8 mouse cellular contexts compared by ENCODE assay signal in genomic region chr7:118001121-118001520, GRCm38 (mm10).
DNase-seq lines count a peak whose midpoint lies in the region; ATAC-seq and TF ChIP-seq lines count a peak whose summit lies in the region.
"Had no signal": no experiment of that assay in that cellular context is flagged by ENCODE, and none has a peak within 500 bp of the region (broad histone marks: within the 10 kb centered on the region; RNA-seq: fewer than 3 reads in every experiment).

No protein-coding gene starts in this region.

- peak; percentile 4 for DNase-seq in thymus, adult 2 months
- DNase-seq in thymus, adult 18-20 months = no peak
- DNase-seq in brain, embryonic 14.5 days (ENCODE audit: low read depth) = peak; percentile 43
- peak; percentile 5 to 61 for DNase-seq in kidney, adult 8-10 months
- DNase-seq in neural tube, embryonic 11.5 days (ENCODE audit: low spot score) = peak; percentile 70
- DNase-seq in c-Kit-positive CD71-positive TER-119-positive erythroid progenitor cells, embryonic 14.5 days (ENCODE audit: low spot score) = no peak
- DNase-seq in MN1 (ENCODE audit: low spot score) = no peak

- no peak overlapping the region for H3K27ac ChIP-seq in thymus, adult 2 months (ENCODE audit: control insufficient read depth, insufficient read depth, low read length)
- no peak overlapping the region for H3K27ac ChIP-seq in neural tube, embryonic 11.5 days (ENCODE audit: low read depth, low read length)
- H3K27ac ChIP-seq: midbrain, embryonic 12.5 days had no signal

- H3K36me3 ChIP-seq in thymus, adult 2 months (ENCODE audit: control insufficient read depth, insufficient read depth, low read length) = no peaks in the 10 kb centered on the region
- H3K36me3 ChIP-seq in neural tube, embryonic 11.5 days (ENCODE audit: control insufficient read depth, insufficient read depth, low read length) = no peaks in the 10 kb centered on the region
- H3K36me3 ChIP-seq: midbrain, embryonic 12.5 days had no signal

- no peaks in the 10 kb centered on the region for H3K9me3 ChIP-seq in neural tube, embryonic 11.5 days (ENCODE audit: control insufficient read depth, low read length)
- H3K9me3 ChIP-seq: midbrain, embryonic 12.5 days had no signal

- no peak overlapping the region for H3K4me2 ChIP-seq in neural tube, embryonic 11.5 days (ENCODE audit: low read depth)
- H3K4me2 ChIP-seq: midbrain, embryonic 12.5 days had no signal

- no peaks in the 10 kb centered on the region for H3K27me3 ChIP-seq in thymus, adult 2 months (ENCODE audit: control insufficient read depth, insufficient read depth, low read length)
- no peaks in the 10 kb centered on the region for H3K27me3 ChIP-seq in neural tube, embryonic 11.5 days (ENCODE audit: control insufficient read depth, insufficient read depth, low read length)
- H3K27me3 ChIP-seq: midbrain, embryonic 12.5 days had no signal

- no peak for TF ChIP-seq POLR2A in thymus, adult 2 months (IDR thresholded peaks at IDR 0.05; ENCODE audit: control insufficient read depth, extremely low read depth, insufficient read depth, low read length, poor library complexity)
- TF ChIP-seq POLR2A in brain, embryonic 14.5 days (IDR thresholded peaks at IDR 0.05; ENCODE audit: borderline replicate concordance, extremely low read depth, insufficient read depth, insufficient read length, poor library complexity, severe bottlenecking) = no peak

- no peak for ATAC-seq in neural tube, embryonic 11.5 days (ENCODE audit: insufficient read depth, low FRiP score, low TSS enrichment)

- WGBS in thymus, adult 2 months = 20% methylated on average over 4 of the region's 4 CpGs
- 10% methylated on average over 4 of the region's 4 CpGs for WGBS in neural tube, embryonic 11.5 days

- H3K9ac ChIP-seq in neural tube, embryonic 11.5 days (ENCODE audit: low read length) = no peak overlapping the region
- H3K9ac ChIP-seq: midbrain, embryonic 12.5 days had no signal

- no peak for TF ChIP-seq CTCF in thymus, adult 2 months (IDR thresholded peaks at IDR 0.05; ENCODE audit: borderline replicate concordance, control insufficient read depth, extremely low read depth, insufficient read depth, low read length, poor library complexity)
- TF ChIP-seq CTCF in brain, embryonic 14.5 days (IDR thresholded peaks at IDR 0.05; ENCODE audit: borderline replicate concordance, extremely low read depth, insufficient read depth, insufficient read length) = no peak

- no peak overlapping the region for H3K4me3 ChIP-seq in thymus, adult 2 months (ENCODE audit: control insufficient read depth, insufficient read depth, low read length)
- H3K4me3 ChIP-seq in neural tube, embryonic 11.5 days (ENCODE audit: low read depth, low read length) = no peak overlapping the region
- H3K4me3 ChIP-seq: midbrain, embryonic 12.5 days had no signal

- H3K4me1 ChIP-seq in thymus, adult 2 months (replicated peaks; ENCODE audit: control insufficient read depth, insufficient read depth, low read length) = no peaks in the 10 kb centered on the region
- H3K4me1 ChIP-seq in neural tube, embryonic 11.5 days (ENCODE audit: control insufficient read depth, insufficient read depth, low read length) = no peaks in the 10 kb centered on the region
- H3K4me1 ChIP-seq: midbrain, embryonic 12.5 days had no signal

Comparison
In these comparisons a context has a peak if more than half of its experiments do, and no peak if none do; other contexts are left out.
1. DNase-seq: peak in thymus, adult 2 months (single experiment), brain, embryonic 14.5 days (single experiment), kidney, adult 8-10 months (2 of 2) and neural tube, embryonic 11.5 days (single experiment); none in thymus, adult 18-20 months (0 of 2), c-Kit-positive CD71-positive TER-119-positive erythroid progenitor cells, embryonic 14.5 days (single experiment) and MN1 (single experiment).